Mouse (Mus musculus) intestine, embryonic 14.5 days (tissue): ENCODE measurements around the gene Got1. TPM values are rescaled to one million over a fixed set of nuclear protein-coding genes. Genes with fewer than 3 reads are reported as not detected.

ENCODE experiments used
- ATAC-seq: fragments of 200-750 bp; cut with Nextera tagmentation; replicated peaks from 2 replicates; pipeline ENCODE4 v1.8.0; 2017; ENCODE audit warnings: low read depth, moderate number of reproducible peaks, moderate TSS enrichment, moderate library complexity; ENCODE audit not compliant: low FRiP score, low TSS enrichment
- DNase-seq: peaks from one replicate; pipeline ENCODE4 v3.0.0-alpha.2; 2018; ENCODE audit warnings: low spot score
- H3K27ac ChIP-seq: fragments of 300-500 bp; sonication (generic); 2 replicates; pipeline ENCODE4 v1.5.1; 2014; ENCODE audit warnings: low read depth, mild to moderate bottlenecking, control low read depth
- H3K27me3 ChIP-seq: fragments of 300-500 bp; sonication (generic); replicated peaks from 2 replicates; pipeline ENCODE4 v1.6.1; 2014; ENCODE audit warnings: low read length, control low read depth; ENCODE audit not compliant: control insufficient read depth, insufficient read depth
- H3K36me3 ChIP-seq: fragments of 300-500 bp; sonication (generic); 2 replicates; pipeline ENCODE4 v1.6.1; 2014; ENCODE audit warnings: low read length, control low read depth; ENCODE audit not compliant: control insufficient read depth, insufficient read depth
- H3K4me1 ChIP-seq: fragments of 300-500 bp; sonication (generic); replicated peaks from 2 replicates; pipeline ENCODE4 v1.6.1; 2014; ENCODE audit warnings: low read length, control low read depth, mixed read lengths; ENCODE audit not compliant: control insufficient read depth, insufficient read depth
- H3K4me2 ChIP-seq: fragments of 300-500 bp; sonication (generic); 2 replicates; pipeline ENCODE4 v1.6.1; 2014; ENCODE audit warnings: low read length
- H3K4me3 ChIP-seq: fragments of 300-500 bp; sonication (generic); 2 replicates; pipeline ENCODE4 v1.5.1; 2014; ENCODE audit warnings: low read depth, low read length, control low read depth, mixed read lengths
- H3K9ac ChIP-seq: fragments of 300-500 bp; sonication (generic); 2 replicates; pipeline ENCODE4 v1.6.1; 2014; ENCODE audit warnings: mild to moderate bottlenecking, low read length
- H3K9me3 ChIP-seq: fragments of 300-500 bp; sonication (generic); 2 replicates; pipeline ENCODE4 v1.6.1; 2016; ENCODE audit warnings: low read length, control low read depth; ENCODE audit not compliant: control insufficient read depth
- WGBS: fragments of 180-500 bp; shearing (Covaris S2); extraction: QIAGEN DNeasy Blood & Tissue Kit; methylation state at CpG from one replicate; pipeline ENCODE4 v1.1.7; 2014; 5-methylcytosine and 5-hydroxymethylcytosine counted together
- polyA plus RNA-seq: library from polyadenylated mRNA; unstranded; fragments of >200 nt; fragmentation: Nextera tagmentation; extraction: Ambion mirVana; gene quantifications from 2 replicates; pipeline ENCODE4 v1.2.1, GENCODE M21; 2014

Gene Got1
- polyA plus RNA-seq, 1 experiment from 2014 or later: 35.8 TPM

DNA sequence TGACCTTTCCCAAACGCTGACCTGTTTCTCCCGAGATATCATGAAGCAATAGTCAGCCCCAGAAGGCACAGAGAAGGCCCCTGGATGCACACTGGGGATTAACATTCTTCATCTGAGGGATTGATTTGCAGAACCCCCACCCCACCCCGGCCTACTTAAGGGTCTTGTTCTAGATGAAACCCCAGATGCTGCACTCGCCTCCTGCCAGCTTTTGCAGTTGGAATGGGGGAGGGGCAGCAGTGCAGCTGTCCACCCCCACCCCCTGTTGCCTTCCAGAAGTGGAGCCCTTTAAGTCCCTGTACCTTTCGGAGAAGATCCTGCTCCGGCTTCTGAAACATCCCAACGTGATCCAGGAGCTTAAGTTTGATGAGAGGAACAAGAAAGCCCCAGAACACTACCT is 55.1 kb downstream of the Got1 start:
- H3K9ac ChIP-seq: no peak overlapping the region
- no peak for ATAC-seq
- no peak overlapping the region for H3K27ac ChIP-seq
- no peaks in the 10 kb centered on the region for H3K9me3 ChIP-seq
- no peaks in the 10 kb centered on the region for H3K36me3 ChIP-seq
- H3K4me2 ChIP-seq: no peak overlapping the region
- no peaks in the 10 kb centered on the region for H3K4me1 ChIP-seq
- no peak overlapping the region for H3K4me3 ChIP-seq
- H3K27me3 ChIP-seq: no peaks in the 10 kb centered on the region
- DNase-seq: no peak
- 60% methylated on average over 7 of the region's 7 CpGs for WGBS

GRCm38 (mm10) chr19:43467927-43468685 is 56.3 kb downstream of the Got1 start:
- ATAC-seq (no peak), DNase-seq (no peak)
- H3K36me3 ChIP-seq: no peaks in the 10 kb centered on the region
- H3K9me3 ChIP-seq: no peaks in the 10 kb centered on the region
- H3K4me1 ChIP-seq: no peaks in the 10 kb centered on the region
- no peak overlapping the region for H3K9ac ChIP-seq
- no peak overlapping the region for H3K27ac ChIP-seq
- no peak overlapping the region for H3K4me2 ChIP-seq
- H3K4me3 ChIP-seq: no peak overlapping the region
- WGBS: 80% methylated on average over 12 of the region's 12 CpGs
- H3K27me3 ChIP-seq: no peaks in the 10 kb centered on the region

DNA sequence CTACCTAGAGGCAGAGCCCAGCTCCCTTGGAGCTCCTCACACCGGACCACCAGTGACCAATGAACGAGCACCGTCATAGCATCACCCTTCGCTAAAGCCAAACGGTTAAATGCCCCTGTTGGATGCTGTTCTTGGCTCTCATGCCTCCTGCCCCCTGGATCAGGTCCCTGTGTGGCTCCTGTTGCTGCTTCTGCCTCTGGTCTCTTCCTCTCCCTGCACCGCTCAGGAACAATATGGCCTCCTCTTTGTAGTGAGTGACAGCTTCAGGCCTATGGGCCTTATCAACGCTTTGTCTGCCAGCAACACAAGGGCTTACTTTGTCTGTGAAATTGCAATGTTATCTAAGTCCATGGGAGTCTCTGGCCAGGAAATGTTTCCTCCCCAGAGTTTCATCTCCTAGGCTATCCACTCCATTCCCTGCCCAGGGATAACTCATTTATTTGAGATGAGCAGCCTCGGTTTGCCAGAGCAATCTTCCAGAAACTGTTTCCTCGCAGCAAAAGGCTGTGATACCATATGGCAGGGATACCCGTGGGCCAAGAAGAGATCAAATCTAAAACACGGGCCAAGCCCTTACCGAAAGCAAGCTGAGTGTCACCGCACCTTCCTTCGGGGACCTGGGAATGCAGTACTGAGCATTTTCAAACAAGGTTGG is 58.7 kb downstream of the Got1 start:
- no peaks in the 10 kb centered on the region for H3K36me3 ChIP-seq
- no peak for ATAC-seq
- no peak overlapping the region for H3K9ac ChIP-seq
- H3K9me3 ChIP-seq: no peaks in the 10 kb centered on the region
- H3K4me3 ChIP-seq: no peak overlapping the region
- WGBS: 94% methylated on average over 14 of the region's 14 CpGs
- no peak overlapping the region for H3K27ac ChIP-seq
- H3K4me2 ChIP-seq: no peak overlapping the region
- DNase-seq: no peak
- H3K4me1 ChIP-seq: no peaks in the 10 kb centered on the region
- H3K27me3 ChIP-seq: no peaks in the 10 kb centered on the region

- ATAC-seq (no peak), DNase-seq (no peak)
- Histone ChIP-seq H3K4me3 (no peak overlapping the region), H3K4me2 (no peak overlapping the region), H3K27me3 (no peaks in the 10 kb centered on the region), H3K9me3 (no peaks in the 10 kb centered on the region), H3K4me1 (no peaks in the 10 kb centered on the region), H3K36me3 (no peaks in the 10 kb centered on the region), H3K27ac (no peak overlapping the region), H3K9ac (no peak overlapping the region)
- 94% methylated on average over 11 of the region's 11 CpGs for WGBS
Measured at GRCm38 (mm10) chr19:43465076-43465475, 59.3 kb downstream of the Got1 start.

DNA sequence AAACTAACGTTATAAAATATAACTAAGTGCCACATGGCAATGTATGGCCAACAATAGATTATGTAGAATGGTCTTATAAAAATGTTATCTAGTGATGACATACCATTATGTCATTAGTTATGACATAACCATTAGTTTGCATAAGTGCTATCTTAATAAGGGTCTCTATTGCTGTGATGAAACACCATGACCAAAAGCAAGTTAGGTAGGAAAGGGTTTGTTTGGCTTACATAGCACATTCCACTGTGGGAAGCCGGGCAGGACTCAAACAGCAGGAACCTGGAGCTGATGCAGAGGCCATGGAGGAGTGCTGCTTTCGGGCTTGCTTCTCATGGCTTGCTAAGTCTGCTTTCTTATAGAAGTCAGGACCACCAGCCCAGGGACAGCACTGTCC is 60.1 kb downstream of the Got1 start:
- no peak overlapping the region for H3K4me2 ChIP-seq
- H3K9me3 ChIP-seq: no peaks in the 10 kb centered on the region
- no peak overlapping the region for H3K4me3 ChIP-seq
- no peak overlapping the region for H3K9ac ChIP-seq
- no peak for DNase-seq
- H3K36me3 ChIP-seq: no peaks in the 10 kb centered on the region
- 73% methylated on average over 3 of the region's 3 CpGs for WGBS
- H3K27ac ChIP-seq: no peak overlapping the region
- no peaks in the 10 kb centered on the region for H3K4me1 ChIP-seq
- no peak for ATAC-seq
- H3K27me3 ChIP-seq: no peaks in the 10 kb centered on the region

- ATAC-seq (peak; percentile 68; the same call in 1 of the 2 replicates), DNase-seq (no peak)
- Histone ChIP-seq H3K4me1 (no peaks in the 10 kb centered on the region), H3K27ac (no peak overlapping the region), H3K36me3 (no peaks in the 10 kb centered on the region), H3K9ac (no peak overlapping the region), H3K4me2 (no peak overlapping the region), H3K27me3 (no peaks in the 10 kb centered on the region), H3K9me3 (no peaks in the 10 kb centered on the region), H3K4me3 (no peak overlapping the region)
- 84% methylated on average over 7 of the region's 7 CpGs for WGBS
Measured at GRCm38 (mm10) chr19:43463546-43464293, 60.7 kb downstream of the Got1 start.

DNA sequence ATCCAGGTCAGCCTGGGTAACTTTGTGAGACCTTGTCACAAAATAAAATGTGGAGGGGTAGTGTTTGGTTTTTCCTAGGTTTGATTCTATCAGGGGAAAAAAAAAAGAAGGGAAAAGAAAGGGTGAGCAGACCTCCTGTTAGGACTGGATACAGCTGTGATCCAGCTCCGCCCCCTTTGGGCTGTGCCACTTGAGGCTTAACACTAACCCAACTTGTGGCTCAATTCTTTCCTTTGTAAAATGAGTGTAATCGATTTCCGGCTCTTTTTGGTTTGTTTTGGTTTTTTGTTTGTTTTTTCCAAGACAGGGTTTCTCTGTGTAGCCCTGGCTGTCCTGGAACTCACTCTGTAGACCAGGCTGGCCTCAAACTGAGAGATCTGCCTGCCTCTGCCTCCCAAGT is 62.3 kb downstream of the Got1 start:
- no peaks in the 10 kb centered on the region for H3K27me3 ChIP-seq
- no peak overlapping the region for H3K4me2 ChIP-seq
- H3K9ac ChIP-seq: no peak overlapping the region
- no peak overlapping the region for H3K27ac ChIP-seq
- no peaks in the 10 kb centered on the region for H3K9me3 ChIP-seq
- no peak for ATAC-seq
- 91% methylated on average over 3 of the region's 3 CpGs for WGBS
- H3K4me1 ChIP-seq: no peaks in the 10 kb centered on the region
- DNase-seq: no peak
- H3K36me3 ChIP-seq: no peaks in the 10 kb centered on the region
- no peak overlapping the region for H3K4me3 ChIP-seq

DNA sequence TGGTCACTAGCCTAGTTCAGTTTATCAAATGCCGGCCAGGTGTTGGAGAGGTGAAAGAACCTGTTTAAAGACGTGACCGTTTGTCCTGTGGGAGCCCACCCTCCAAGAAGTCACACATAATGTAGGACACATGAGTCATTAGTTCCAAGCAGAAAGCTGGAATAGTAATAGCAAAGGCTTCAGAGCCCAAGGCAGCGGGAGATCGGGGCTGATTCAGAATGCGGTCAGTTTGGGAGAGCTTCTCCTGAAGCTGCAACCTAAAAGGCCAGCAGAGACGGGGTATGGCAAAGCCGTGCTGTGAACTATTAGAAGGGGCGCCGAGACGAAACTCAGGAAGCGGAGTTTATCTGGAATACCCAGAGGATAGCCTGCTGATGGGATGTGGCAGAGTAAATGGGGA is 63.9 kb downstream of the Got1 start:
- no peaks in the 10 kb centered on the region for H3K9me3 ChIP-seq
- DNase-seq: no peak
- no peak overlapping the region for H3K4me3 ChIP-seq
- WGBS: 84% methylated on average over 12 of the region's 12 CpGs
- no peak overlapping the region for H3K4me2 ChIP-seq
- no peak overlapping the region for H3K27ac ChIP-seq
- no peaks in the 10 kb centered on the region for H3K27me3 ChIP-seq
- H3K9ac ChIP-seq: no peak overlapping the region
- no peaks in the 10 kb centered on the region for H3K36me3 ChIP-seq
- no peaks in the 10 kb centered on the region for H3K4me1 ChIP-seq
- no peak for ATAC-seq
